Mouse (Mus musculus) testis, adult 2 months (tissue): Measurements from ENCODE around the gene Hnrnpa0.

Experiments
- CTCF ChIP-seq: fragments of 200-500 bp; IDR thresholded peaks from 2 replicates; pipeline ENCODE4 v1.5.1; 2012; ENCODE audit warnings: low read depth, mild to moderate bottlenecking, inconsistent platforms, low read length, moderate library complexity; ENCODE audit not compliant: control insufficient read depth, insufficient read depth, insufficient replicate concordance
- POLR2A ChIP-seq: fragments of 200-500 bp; IDR thresholded peaks from 2 replicates; pipeline ENCODE4 v1.6.1; 2012; ENCODE audit warnings: low read depth, mild to moderate bottlenecking, inconsistent platforms, low read length, moderate library complexity; ENCODE audit not compliant: control insufficient read depth

- TF ChIP-seq POLR2A (no peak), CTCF (no peak)
These were observed 1.2 kb downstream of the Hnrnpa0 start for GRCm38 (mm10) chr13:58126862-58127765.
